Comparison of ENCODE assay signal across 16 mouse cellular contexts in the genomic region with DNA sequence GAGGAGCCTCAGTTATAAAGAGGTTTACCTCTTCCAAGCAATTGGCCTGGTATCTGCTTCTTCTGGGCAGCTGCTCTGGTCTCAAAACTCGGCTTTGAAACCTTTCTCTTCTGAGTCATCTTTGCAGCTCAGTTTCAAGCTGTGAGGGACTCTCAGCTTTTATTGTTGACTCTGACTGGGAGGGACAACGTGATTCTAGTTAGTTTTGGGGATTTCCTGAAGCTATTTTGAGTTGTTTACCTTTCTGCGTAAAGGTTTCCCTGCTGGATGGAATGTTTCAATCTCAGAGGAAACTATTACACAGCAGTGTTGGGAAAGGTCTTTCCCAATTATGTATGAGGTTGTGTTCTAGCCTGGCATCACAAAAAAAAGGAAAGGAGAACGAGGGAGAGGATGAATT. TPM values are rescaled to one million over a fixed set of nuclear protein-coding genes. Genes with fewer than 3 reads are reported as not detected.
DNase-seq lines count a peak whose midpoint lies in the region; ATAC-seq and TF ChIP-seq lines count a peak whose summit lies in the region.
"Had no signal": no experiment of that assay in that cellular context is flagged by ENCODE, and none has a peak within 500 bp of the region (broad histone marks: within the 10 kb centered on the region; RNA-seq: fewer than 3 reads in every experiment).

No protein-coding gene starts in this region.

- H3K9ac ChIP-seq in forebrain, embryonic 13.5 days, result 0 out of 2 replicates have a peak overlapping the region, but pooled peaks have one; percentile 12
- no peak overlapping the region for H3K9ac ChIP-seq in forebrain, embryonic 15.5 days (replicated peaks)
- no peak overlapping the region for H3K9ac ChIP-seq in lung, embryonic 14.5 days
- H3K9ac ChIP-seq in liver, embryonic 14.5 days (replicated peaks), result no peak overlapping the region
- H3K9ac ChIP-seq: heart, embryonic 15.5 days had no signal

- peaks cover 42% of the 10 kb centered on the region for H3K36me3 ChIP-seq in forebrain, embryonic 13.5 days (ENCODE audit: poor library complexity, severe bottlenecking)
- peaks cover 44% of the 10 kb centered on the region for H3K36me3 ChIP-seq in forebrain, embryonic 15.5 days
- peaks cover 43% of the 10 kb centered on the region for H3K36me3 ChIP-seq in lung, embryonic 14.5 days (ENCODE audit: insufficient read depth)
- H3K36me3 ChIP-seq in liver, embryonic 14.5 days (replicated peaks; ENCODE audit: control insufficient read depth, insufficient read depth, low read depth), result peaks cover 35% of the 10 kb centered on the region

- H3K27me3 ChIP-seq in forebrain, embryonic 13.5 days, result no peaks in the 10 kb centered on the region
- H3K27me3 ChIP-seq in forebrain, embryonic 15.5 days, result no peaks in the 10 kb centered on the region
- no peaks in the 10 kb centered on the region for H3K27me3 ChIP-seq in lung, embryonic 14.5 days (ENCODE audit: insufficient read depth, low read length)
- no peaks in the 10 kb centered on the region for H3K27me3 ChIP-seq in liver, embryonic 14.5 days (ENCODE audit: control insufficient read depth, insufficient read depth, low read length)
- H3K27me3 ChIP-seq in cerebellum, adult 2 months (ENCODE audit: control insufficient read depth, insufficient read depth, low read length), result no peaks in the 10 kb centered on the region
- H3K27me3 ChIP-seq: forebrain, embryonic 12.5 days; heart, embryonic 15.5 days had no signal

- no peak for TF ChIP-seq EP300 in liver, embryonic 14.5 days (IDR thresholded peaks at IDR 0.05; ENCODE audit: low read depth)

- no peak for TF ChIP-seq POLR2A in lung, adult 2 months (IDR thresholded peaks at IDR 0.05; ENCODE audit: borderline replicate concordance, extremely low read depth, low read depth, low read length)
- TF ChIP-seq POLR2A in cerebellum, adult 2 months (IDR thresholded peaks at IDR 0.05; ENCODE audit: borderline replicate concordance, insufficient read depth, low read length), result no peak

- H3K4me2 ChIP-seq in forebrain, embryonic 13.5 days, result no peak overlapping the region
- H3K4me2 ChIP-seq in forebrain, embryonic 15.5 days (replicated peaks), result no peak overlapping the region
- peak overlapping the region; percentile 88; the same call in 1 of the 2 replicates for H3K4me2 ChIP-seq in lung, embryonic 14.5 days
- H3K4me2 ChIP-seq in liver, embryonic 14.5 days (ENCODE audit: low read depth), result peak overlapping the region; percentile 75

- DNase-seq in lung, embryonic 14.5 days, result no peak
- no peak for DNase-seq in lung, adult 2 months
- DNase-seq in adipocyte (ENCODE audit: low spot score), result peak; percentile 48
- no peak for DNase-seq in liver, embryonic 14.5 days (ENCODE audit: low read depth in 3 of 3, low spot score in 3 of 3)
- DNase-seq in cerebellum, adult 2 months, result no peak
- no peak for DNase-seq in right cerebral cortex, postnatal 4 days
- DNase-seq: cerebellum, adult 9-11 months; gastrocnemius, postnatal 10 days; spleen, adult 18-20 months; thymus, postnatal 4 days had no signal

- TF ChIP-seq CTCF in lung, embryonic 14.5 days (IDR thresholded peaks at IDR 0.05; ENCODE audit: low read depth), result no peak
- TF ChIP-seq CTCF in lung, adult 2 months (IDR thresholded peaks at IDR 0.05; ENCODE audit: insufficient read depth, low read length), result no peak
- TF ChIP-seq CTCF in liver, embryonic 14.5 days (IDR thresholded peaks at IDR 0.05; ENCODE audit: low read depth), result no peak
- no peak for TF ChIP-seq CTCF in cerebellum, adult 2 months (IDR thresholded peaks at IDR 0.05; ENCODE audit: borderline replicate concordance, insufficient read depth, low read depth, low read length)

- 77% methylated on average over 4 of the region's 4 CpGs for WGBS in forebrain, embryonic 13.5 days
- 75% methylated on average over 4 of the region's 4 CpGs for WGBS in forebrain, embryonic 15.5 days
- WGBS in lung, embryonic 14.5 days, result 73% methylated on average over 4 of the region's 4 CpGs
- 42% methylated on average over 4 of the region's 4 CpGs for WGBS in lung, adult 2 months
- 63% methylated on average over 4 of the region's 4 CpGs for WGBS in liver, embryonic 14.5 days (ENCODE audit: insufficient replicate concordance)
- WGBS in cerebellum, adult 2 months, result 55% methylated on average over 4 of the region's 4 CpGs

- H3K4me3 ChIP-seq in forebrain, embryonic 13.5 days, result no peak overlapping the region
- H3K4me3 ChIP-seq in forebrain, embryonic 15.5 days, result no peak overlapping the region
- H3K4me3 ChIP-seq in lung, embryonic 14.5 days (ENCODE audit: low read depth, low read length), result no peak overlapping the region
- no peak overlapping the region for H3K4me3 ChIP-seq in lung, adult 2 months (replicated peaks; ENCODE audit: extremely low read depth, low read depth, low read length)
- peak overlapping the region in 1 of 2 experiments; percentile 77; a peak in 2 of 4 replicates for H3K4me3 ChIP-seq in liver, embryonic 14.5 days (ENCODE audit: insufficient read depth in 1 of 2, low read depth in 2 of 2, low read length in 2 of 2)
- H3K4me3 ChIP-seq in cerebellum, adult 2 months (replicated peaks; ENCODE audit: insufficient read depth, low read depth, low read length), result no peak overlapping the region

- peaks cover 22% of the 10 kb centered on the region for H3K4me1 ChIP-seq in forebrain, embryonic 13.5 days
- peaks cover 22% of the 10 kb centered on the region for H3K4me1 ChIP-seq in forebrain, embryonic 15.5 days
- H3K4me1 ChIP-seq in lung, embryonic 14.5 days (ENCODE audit: insufficient read depth), result no peaks in the 10 kb centered on the region
- 0 out of 2 replicates have a peak, but pooled peaks cover 2% of the 10 kb centered on the region for H3K4me1 ChIP-seq in lung, adult 2 months (ENCODE audit: control insufficient read depth, insufficient read depth, low read length)
- H3K4me1 ChIP-seq in liver, embryonic 14.5 days (replicated peaks; ENCODE audit: control insufficient read depth in 2 of 2, insufficient read depth in 2 of 2, low read length in 1 of 2), result peaks cover 5 to 6% of the 10 kb centered on the region in 2 experiments
- peaks cover 11% of the 10 kb centered on the region for H3K4me1 ChIP-seq in cerebellum, adult 2 months (ENCODE audit: control insufficient read depth, insufficient read depth, low read length)

- ATAC-seq in forebrain, embryonic 13.5 days, result no peak
- ATAC-seq in forebrain, embryonic 15.5 days (replicated peaks), result no peak
- ATAC-seq in lung, embryonic 14.5 days (ENCODE audit: insufficient read depth), result no peak
- ATAC-seq in liver, embryonic 14.5 days (ENCODE audit: insufficient read depth), result no peak
- ATAC-seq: inflammation-experienced regulatory T-cells, adult 6 months had no signal

- H3K27ac ChIP-seq in forebrain, embryonic 13.5 days, result no peak overlapping the region
- H3K27ac ChIP-seq in forebrain, embryonic 15.5 days (replicated peaks), result no peak overlapping the region
- H3K27ac ChIP-seq in lung, embryonic 14.5 days (ENCODE audit: low read depth), result no peak overlapping the region
- peak overlapping the region; percentile 96 for H3K27ac ChIP-seq in liver, embryonic 14.5 days
- H3K27ac ChIP-seq in cerebellum, adult 2 months (ENCODE audit: insufficient read depth, low read length), result no peak overlapping the region
- H3K27ac ChIP-seq: forebrain, embryonic 12.5 days; heart, embryonic 15.5 days had no signal

- no peaks in the 10 kb centered on the region for H3K9me3 ChIP-seq in forebrain, embryonic 13.5 days (replicated peaks)
- no peaks in the 10 kb centered on the region for H3K9me3 ChIP-seq in forebrain, embryonic 15.5 days
- no peaks in the 10 kb centered on the region for H3K9me3 ChIP-seq in lung, embryonic 14.5 days (ENCODE audit: low read depth, low read length)
- H3K9me3 ChIP-seq in liver, embryonic 14.5 days (ENCODE audit: control insufficient read depth, low read length), result no peaks in the 10 kb centered on the region
- H3K9me3 ChIP-seq: forebrain, embryonic 12.5 days; heart, embryonic 15.5 days had no signal

RNA-seq across cellular contexts. Expression of a gene that starts 1.7 kb away (rescaled TPM):
- polyA plus RNA-seq in forebrain, embryonic 13.5 days (2015; fragmentation: Nextera tagmentation; extraction: Ambion mirVana), result 133 and 138 TPM in 2 replicates
- polyA plus RNA-seq in forebrain, embryonic 15.5 days (2015; fragmentation: Nextera tagmentation; extraction: Ambion mirVana), result 133 and 141 TPM in 2 replicates
- polyA plus RNA-seq in lung, embryonic 14.5 days (2014; fragmentation: Nextera tagmentation; extraction: Ambion mirVana), result 160 and 165 TPM in 2 replicates
- polyA plus RNA-seq in lung, adult 2 months (2012; rRNA removed), result 44.8 and 47.3 TPM in 2 replicates
- polyA plus RNA-seq in liver, embryonic 14.5 days (2012; rRNA removed), result 19.6 and 36.1 TPM in 2 replicates
- 78.3 and 80.5 TPM in 2 replicates for polyA plus RNA-seq in liver, embryonic 14.5 days (2014; fragmentation: Nextera tagmentation; extraction: Ambion mirVana)
- 154 and 159 TPM in 2 replicates for polyA plus RNA-seq in cerebellum, adult 2 months (2012; rRNA removed)

RNA-seq across cellular contexts. Expression of a gene that starts 5.6 kb away (rescaled TPM):
- 0.16 TPM in 1 of 2 replicates, not detected in the other for polyA plus RNA-seq in forebrain, embryonic 13.5 days (2015; fragmentation: Nextera tagmentation; extraction: Ambion mirVana)
- polyA plus RNA-seq in forebrain, embryonic 15.5 days (2015; fragmentation: Nextera tagmentation; extraction: Ambion mirVana), result not detected in 2 replicates
- polyA plus RNA-seq in lung, embryonic 14.5 days (2014; fragmentation: Nextera tagmentation; extraction: Ambion mirVana), result 0.13 and 0.24 TPM in 2 replicates
- polyA plus RNA-seq in lung, adult 2 months (2012; rRNA removed), result not detected in 2 replicates
- polyA plus RNA-seq in liver, embryonic 14.5 days (2012; rRNA removed), result 0.01 TPM in 1 of 2 replicates, not detected in the other
- not detected in 2 replicates for polyA plus RNA-seq in liver, embryonic 14.5 days (2014; fragmentation: Nextera tagmentation; extraction: Ambion mirVana)
- not detected in 2 replicates for polyA plus RNA-seq in cerebellum, adult 2 months (2012; rRNA removed)
- polyA plus RNA-seq: C2C12; forebrain, embryonic 12.5 days; inflammation-experienced regulatory T-cells, adult 6 months had no signal

RNA-seq across cellular contexts. Expression of a gene that starts 21.6 kb away (rescaled TPM):
- 140 and 165 TPM in 2 replicates for polyA plus RNA-seq in forebrain, embryonic 13.5 days (2015; fragmentation: Nextera tagmentation; extraction: Ambion mirVana)
- 199 and 209 TPM in 2 replicates for polyA plus RNA-seq in forebrain, embryonic 15.5 days (2015; fragmentation: Nextera tagmentation; extraction: Ambion mirVana)
- 79.4 and 81.3 TPM in 2 replicates for polyA plus RNA-seq in lung, embryonic 14.5 days (2014; fragmentation: Nextera tagmentation; extraction: Ambion mirVana)
- polyA plus RNA-seq in lung, adult 2 months (2012; rRNA removed), result 47.4 and 76.4 TPM in 2 replicates
- 12.5 and 13.9 TPM in 2 replicates for polyA plus RNA-seq in liver, embryonic 14.5 days (2012; rRNA removed)
- 20.0 and 23.7 TPM in 2 replicates for polyA plus RNA-seq in liver, embryonic 14.5 days (2014; fragmentation: Nextera tagmentation; extraction: Ambion mirVana)
- polyA plus RNA-seq in cerebellum, adult 2 months (2012; rRNA removed), result 218 and 230 TPM in 2 replicates

RNA-seq across cellular contexts. Expression of a gene that starts 39.4 kb away (rescaled TPM):
- polyA plus RNA-seq in forebrain, embryonic 13.5 days (2015; fragmentation: Nextera tagmentation; extraction: Ambion mirVana), result 10.2 and 12.8 TPM in 2 replicates
- 9.5 and 10.7 TPM in 2 replicates for polyA plus RNA-seq in forebrain, embryonic 15.5 days (2015; fragmentation: Nextera tagmentation; extraction: Ambion mirVana)
- polyA plus RNA-seq in lung, embryonic 14.5 days (2014; fragmentation: Nextera tagmentation; extraction: Ambion mirVana), result 14.6 and 15.6 TPM in 2 replicates
- 14.7 and 17.0 TPM in 2 replicates for polyA plus RNA-seq in lung, adult 2 months (2012; rRNA removed)
- 4.4 and 5.3 TPM in 2 replicates for polyA plus RNA-seq in liver, embryonic 14.5 days (2012; rRNA removed)
- polyA plus RNA-seq in liver, embryonic 14.5 days (2014; fragmentation: Nextera tagmentation; extraction: Ambion mirVana), result 6.5 and 6.8 TPM in 2 replicates
- polyA plus RNA-seq in cerebellum, adult 2 months (2012; rRNA removed), result 31.9 and 34.6 TPM in 2 replicates

Comparison
In these comparisons a context has a peak if more than half of its experiments do, and no peak if none do; other contexts are left out.
1. H3K4me2 ChIP-seq: peak in lung, embryonic 14.5 days (single experiment) and liver, embryonic 14.5 days (single experiment); none in forebrain, embryonic 13.5 days (single experiment) and forebrain, embryonic 15.5 days (single experiment).